Mouse (Mus musculus) bone marrow macrophage, adult 2 months (primary cell): ENCODE measurements at regions not wholly inside any gene's neighbourhood (a gene's known extent, or its start where the extent isn't known, plus 50 kb on each side); places are given as distances from the start of the nearest gene placed in this dataset.

ENCODE experiments used
- CTCF ChIP-seq: IDR thresholded peaks from 2 replicates; pipeline ENCODE4 v1.5.1; 2012; ENCODE audit warnings: low read depth, mild to moderate bottlenecking, low read length, moderate library complexity
- POLR2A ChIP-seq: IDR thresholded peaks from 2 replicates; pipeline ENCODE4 v1.6.1; 2012; ENCODE audit warnings: mild to moderate bottlenecking, low read depth, low read length, borderline replicate concordance

GRCm38 (mm10) chr10:111073851-111074430 is 64.0 kb upstream of the Zdhhc17 start:
- TF ChIP-seq CTCF (no peak), POLR2A (no peak)
